Mouse (Mus musculus) ES-E14 (cell line): Measurements from ENCODE around the gene Smap1.

Experiments used
- CHD2 ChIP-seq: IDR thresholded peaks from 2 replicates; pipeline ENCODE4 v1.6.1; 2014; ENCODE audit warnings: mild to moderate bottlenecking, low read depth, low read length, inconsistent platforms
- HCFC1 ChIP-seq: IDR thresholded peaks from 2 replicates; pipeline ENCODE4 v1.6.1; 2012; ENCODE audit warnings: low read length, inconsistent platforms, borderline replicate concordance; ENCODE audit not compliant: insufficient read depth
- MAFK ChIP-seq: IDR thresholded peaks from 2 replicates; pipeline ENCODE4 v1.6.1; 2014; ENCODE audit warnings: mild to moderate bottlenecking, low read depth, low read length, inconsistent platforms; ENCODE audit not compliant: insufficient read depth
- ZNF384 ChIP-seq: IDR thresholded peaks from 2 replicates; pipeline ENCODE4 v1.6.1; 2012; ENCODE audit warnings: low read depth, low read length, inconsistent platforms

- TF ChIP-seq CHD2 = no peak
- no peak for TF ChIP-seq MAFK
- TF ChIP-seq HCFC1 = no peak
- TF ChIP-seq ZNF384 = no peak
These were observed 100.5 kb downstream of the Smap1 start for GRCm38 (mm10) chr1:23821615-23822014.
